Mouse (Mus musculus) c-Kit-positive CD71-positive TER-119-positive erythroid progenitor cells, embryonic 14.5 days (primary cell): ENCODE results near the gene Polr2g.
A peak's percentile ranks its signal among the peaks of the same experiment; 100 is the strongest.

Experiments
- DNase-seq: peaks from one replicate; pipeline ENCODE4 v3.0.0-alpha.2; 2013; ENCODE audit warnings: low spot score

The Polr2g gene

DNA sequence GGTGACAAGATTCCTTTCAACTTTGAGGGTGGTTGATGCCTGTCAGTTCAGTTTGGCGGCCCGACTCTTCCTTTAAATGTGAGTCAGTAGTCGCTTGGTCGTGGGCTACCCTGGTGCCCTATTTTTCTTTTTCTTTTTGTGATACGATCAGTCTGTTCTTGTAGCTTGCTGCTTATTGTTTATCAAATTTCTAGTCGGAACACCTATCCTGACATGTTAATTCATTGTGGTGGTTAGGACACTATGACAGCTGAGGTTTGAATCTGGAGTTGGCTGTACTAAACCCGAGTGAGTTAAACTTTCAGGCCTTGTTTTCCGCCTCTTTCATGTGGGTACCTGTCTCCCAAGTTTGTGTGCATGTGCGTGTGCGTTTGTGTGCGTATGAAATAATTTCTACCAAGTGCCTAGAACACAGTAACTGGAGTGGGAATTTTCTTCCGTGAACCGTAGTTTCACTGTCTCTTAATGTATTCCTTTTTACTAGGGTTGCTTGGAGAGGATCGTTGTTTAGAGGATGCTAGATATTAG, 40.8 kb downstream of the Polr2g start:
- peak; percentile 29 for DNase-seq

DNA sequence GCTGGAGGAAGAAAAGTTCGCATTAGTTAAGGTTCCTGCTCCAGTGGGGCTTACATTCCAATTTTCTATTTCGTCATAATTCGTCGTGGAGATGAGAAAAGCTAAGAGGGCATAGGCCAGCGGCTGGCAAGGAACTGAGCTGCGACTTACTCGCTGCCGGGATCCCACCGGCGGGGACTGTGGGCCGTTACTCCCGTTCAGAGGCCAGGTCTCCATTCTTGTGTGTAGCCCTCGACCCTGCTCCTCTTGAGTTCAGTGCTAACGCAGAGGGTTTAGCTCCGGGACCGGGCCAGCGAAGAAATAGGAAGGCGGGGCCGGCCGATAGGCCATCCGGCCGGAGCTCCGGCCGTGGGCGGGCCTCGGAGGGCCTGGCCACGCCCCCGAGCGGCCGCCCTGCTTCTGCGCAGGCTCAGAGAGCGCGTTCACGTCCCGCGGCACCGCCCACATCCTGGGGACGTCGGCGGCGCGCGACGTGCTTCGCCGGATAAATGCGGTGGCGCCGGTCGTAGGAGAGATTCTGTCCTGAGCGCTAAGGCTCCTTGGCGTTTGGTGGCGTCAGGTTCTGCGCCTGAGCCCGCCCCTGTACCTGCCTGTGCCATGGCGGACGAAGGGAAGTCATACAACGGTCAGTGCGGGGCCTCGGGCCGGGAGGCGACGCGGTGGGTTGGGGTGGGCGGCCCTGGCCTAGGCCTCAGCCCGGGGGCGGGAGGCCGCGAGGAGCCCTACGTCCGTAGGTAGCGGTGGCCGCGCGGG, 41.6 kb downstream of the Polr2g start, which contains the start of gene Nxf1:
Nxf1 (plus strand) TSS at position 439 of the 753 bp plus-strand sequence.
- DNase-seq, result peak; percentile 92

DNA sequence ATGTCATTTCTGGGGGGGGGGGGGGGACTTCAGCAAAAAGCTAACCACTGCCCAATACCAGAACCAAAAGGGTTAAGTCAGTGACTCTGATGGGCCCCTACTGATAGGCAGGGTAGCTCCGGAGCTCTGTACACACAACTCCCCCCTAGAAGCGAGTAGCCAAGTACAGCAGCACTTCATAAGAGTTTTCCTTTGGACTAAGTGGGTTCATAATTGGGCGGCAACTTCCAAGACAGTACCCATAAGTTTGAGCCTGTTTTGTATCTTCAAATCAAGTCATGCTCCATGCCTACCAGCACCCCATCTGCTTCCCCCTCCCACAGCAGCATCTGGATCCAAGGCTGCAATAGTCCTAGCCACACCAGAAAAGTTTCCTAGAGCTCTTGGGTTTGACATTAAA, 42.7 kb downstream of the Polr2g start:
- DNase-seq, result no peak

DNA sequence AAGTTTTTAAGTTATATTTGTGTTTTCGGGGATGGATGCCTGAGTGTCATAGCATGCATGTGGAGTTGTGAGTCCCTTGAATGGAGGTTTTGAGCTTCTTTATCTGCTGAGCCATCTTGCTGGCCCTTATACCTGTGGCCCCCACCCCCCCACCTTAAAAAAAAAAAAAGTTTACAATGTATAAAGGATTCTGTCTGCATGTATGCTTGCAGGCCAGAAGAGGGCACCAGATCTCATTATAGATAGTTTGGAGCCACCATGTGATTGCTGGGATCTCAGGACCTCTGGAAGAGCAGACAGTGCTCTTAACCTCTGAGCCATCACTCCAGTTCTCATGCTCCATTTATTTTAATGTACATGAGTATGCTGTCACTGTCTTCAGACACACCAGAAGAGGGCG, 51.0 kb downstream of the Polr2g start:
- no peak for DNase-seq

DNA sequence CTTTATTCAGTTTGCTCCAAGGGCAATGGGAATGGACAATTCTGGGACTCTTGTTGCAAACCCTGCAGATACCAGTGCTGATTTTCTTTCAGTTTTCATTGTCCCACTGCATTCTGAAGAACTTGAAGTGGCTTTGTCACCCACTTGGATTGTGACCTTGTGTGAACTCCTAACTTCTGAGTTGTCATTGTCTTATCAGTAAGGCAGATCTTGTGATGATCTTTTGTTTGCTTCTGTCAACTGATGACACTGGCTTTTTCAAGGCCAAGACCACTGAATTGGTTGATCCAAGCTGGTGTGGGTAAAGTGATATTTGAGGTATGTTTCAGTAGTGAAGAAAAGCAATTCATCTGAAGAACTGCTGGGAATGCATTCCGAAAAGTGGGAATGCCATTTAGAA, 53.0 kb downstream of the Polr2g start:
- no peak for DNase-seq
